Mouse (Mus musculus) liver, embryonic 14.5 days (tissue): ENCODE results near the gene Srl. TPM values are rescaled to one million over a fixed set of nuclear protein-coding genes. Genes with fewer than 3 reads are reported as not detected.

Source experiments
- ATAC-seq: fragments of 200-750 bp; cut with Nextera tagmentation; 2 replicates; pipeline ENCODE4 v1.8.0; 2017; ENCODE audit warnings: moderate number of reproducible peaks, mild to moderate bottlenecking, moderate library complexity; ENCODE audit not compliant: insufficient read depth
- DNase-seq, 3 experiments: peaks; one replicate each; pipeline ENCODE4 v3.0.0-alpha.2; 2012 to 2013; ENCODE audit warnings: low read depth in 3 of 3, low spot score in 3 of 3
- H3K27ac ChIP-seq: fragments of 300-500 bp; sonication (generic); 2 replicates; pipeline ENCODE4 v1.5.1; 2014; ENCODE audit warnings: moderate library complexity, mild to moderate bottlenecking, control low read depth, inconsistent platforms
- H3K27me3 ChIP-seq: fragments of 300-500 bp; sonication (generic); 2 replicates; pipeline ENCODE4 v1.6.1; 2014; ENCODE audit warnings: mild to moderate bottlenecking, low read length, moderate library complexity; ENCODE audit not compliant: control insufficient read depth, insufficient read depth
- H3K36me3 ChIP-seq: fragments of 300-500 bp; sonication (generic); replicated peaks from 2 replicates; pipeline ENCODE4 v1.6.1; 2014; ENCODE audit warnings: low read depth; ENCODE audit not compliant: control insufficient read depth, insufficient read depth
- H3K4me1 ChIP-seq, 2 experiments: fragments of 200-500 bp in 1 of 2; fragments of 300-500 bp in 1 of 2; sonication (generic) in 1 of 2; replicated peaks; 2 replicates each; pipeline ENCODE4 v1.6.1; 2012 to 2014; ENCODE audit warnings: antibody characterized with exemption in 1 of 2, inconsistent platforms in 1 of 2, low read length in 1 of 2; ENCODE audit not compliant: control insufficient read depth in 2 of 2, insufficient read depth in 2 of 2
- H3K4me2 ChIP-seq: fragments of 300-500 bp; sonication (generic); 2 replicates; pipeline ENCODE4 v1.6.1; 2014; ENCODE audit warnings: low read depth, mild to moderate bottlenecking, control low read depth, moderate library complexity
- H3K4me3 ChIP-seq, 2 experiments: fragments of 200-500 bp in 1 of 2; fragments of 300-500 bp in 1 of 2; sonication (generic) in 1 of 2; 2 replicates each; pipeline ENCODE4 v1.5.1; 2012 to 2014; ENCODE audit warnings: low read depth in 2 of 2, low read length in 2 of 2, mild to moderate bottlenecking in 2 of 2, control low read depth in 1 of 2, inconsistent platforms in 1 of 2, moderate library complexity in 1 of 2; ENCODE audit not compliant: insufficient read depth in 1 of 2
- H3K9ac ChIP-seq: fragments of 300-500 bp; sonication (generic); replicated peaks from 2 replicates; pipeline ENCODE4 v1.6.1; 2014; ENCODE audit warnings: mild to moderate bottlenecking, control low read depth, moderate library complexity
- H3K9me3 ChIP-seq: fragments of 300-500 bp; sonication (generic); 2 replicates; pipeline ENCODE4 v1.6.1; 2016; ENCODE audit warnings: low read length, mixed read lengths; ENCODE audit not compliant: control insufficient read depth
- CTCF ChIP-seq: IDR thresholded peaks from 2 replicates; pipeline ENCODE4 v1.5.1; 2016; ENCODE audit warnings: antibody characterized with exemption, low read depth, control low read depth
- EP300 ChIP-seq: IDR thresholded peaks from 2 replicates; pipeline ENCODE4 v1.6.1; 2016; ENCODE audit warnings: antibody characterized with exemption, low read depth
- WGBS: fragments of 180-500 bp; shearing (Covaris S2); extraction: QIAGEN DNeasy Blood & Tissue Kit; methylation state at CpG from one replicate; pipeline ENCODE4 v1.1.7; 2014; ENCODE audit not compliant: insufficient replicate concordance; 5-methylcytosine and 5-hydroxymethylcytosine counted together
- polyA plus RNA-seq, 2 experiments: library from polyadenylated mRNA; depleted of rRNA in 1 of 2; stranded (reverse) in 1 of 2; unstranded in 1 of 2; fragments of >200 nt; fragmentation: Nextera tagmentation in 1 of 2; extraction: Ambion mirVana in 1 of 2; gene quantifications; 2 replicates each; pipeline versions ENCODE4 v1.2.1 to v1.2.3; 2012 to 2014

Gene Srl
- polyA plus RNA-seq, 2 experiments = 1.2 to 1.5 TPM

GRCm38 (mm10) chr16:4559715-4560144, 18.1 kb upstream of the Srl start, which contains the start of gene Tfap4:
TSS of gene Tfap4 (minus strand) at chr16:4559854.
- WGBS = 0% methylated on average over 17 of the region's 17 CpGs
- Histone ChIP-seq H3K36me3 (no peaks in the 10 kb centered on the region), H3K27me3 (no peaks in the 10 kb centered on the region), H3K27ac (peak within 1 kb of the TSS; percentile 85), H3K4me1 (peaks cover 22 to 28% of the 10 kb centered on the region in 2 experiments), H3K4me3 (peak within 1 kb of the TSS; percentile 72 to 87), H3K9me3 (no peaks in the 10 kb centered on the region), H3K9ac (peak within 1 kb of the TSS; percentile 79), H3K4me2 (peak within 1 kb of the TSS; percentile 89)
- peak; percentile 76 to 77 (median 76) for DNase-seq
- TF ChIP-seq CTCF (peak; percentile 64), EP300 (no peak)
- peak; percentile 32 for ATAC-seq

DNA sequence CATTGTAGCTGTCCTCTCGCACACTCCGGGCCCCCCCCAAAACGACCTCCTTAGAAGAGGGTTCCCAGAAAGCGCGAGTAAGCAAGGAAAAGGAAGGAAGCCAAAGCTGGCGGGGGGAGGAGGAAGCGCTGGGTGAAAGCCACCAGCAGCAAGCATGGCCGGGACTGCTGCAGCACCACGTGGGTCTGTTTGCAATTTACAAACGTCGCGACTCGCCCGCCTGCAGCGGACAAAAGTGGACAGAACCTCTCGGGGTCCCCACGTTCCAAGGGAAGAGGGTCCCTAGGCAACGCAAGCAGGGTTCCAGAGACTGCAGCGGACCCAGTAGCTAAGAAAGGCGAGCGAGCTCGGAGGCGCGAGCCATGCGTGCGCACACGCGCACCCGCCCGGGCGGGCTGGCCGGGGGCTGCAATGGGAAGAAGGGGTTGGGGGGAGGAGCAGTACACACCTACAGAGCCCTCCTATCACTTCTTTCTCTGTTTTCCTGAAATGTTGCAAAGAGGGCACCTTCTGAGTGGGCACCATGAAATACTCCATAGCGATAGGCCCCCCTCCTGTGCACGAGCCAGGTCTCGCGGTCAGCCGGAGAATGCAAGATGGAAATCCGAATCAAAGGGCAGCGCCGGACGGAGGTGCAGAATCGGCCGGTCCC, 17.5 kb upstream of the Srl start:
- H3K9ac ChIP-seq = peak overlapping the region; percentile 79
- ATAC-seq (peak; percentile 27), DNase-seq (peak in 1 of 3 experiments; percentile 41)
- peak overlapping the region; percentile 85 for H3K27ac ChIP-seq
- no peaks in the 10 kb centered on the region for H3K36me3 ChIP-seq
- H3K27me3 ChIP-seq = no peaks in the 10 kb centered on the region
- peaks cover 28 to 34% of the 10 kb centered on the region in 2 experiments for H3K4me1 ChIP-seq
- no peak for TF ChIP-seq CTCF
- no peak for TF ChIP-seq EP300
- peak overlapping the region; percentile 89 for H3K4me2 ChIP-seq
- under 1% methylated on average over 43 of the region's 43 CpGs for WGBS
- no peaks in the 10 kb centered on the region for H3K9me3 ChIP-seq
- H3K4me3 ChIP-seq = peak overlapping the region; percentile 72 to 87

DNA sequence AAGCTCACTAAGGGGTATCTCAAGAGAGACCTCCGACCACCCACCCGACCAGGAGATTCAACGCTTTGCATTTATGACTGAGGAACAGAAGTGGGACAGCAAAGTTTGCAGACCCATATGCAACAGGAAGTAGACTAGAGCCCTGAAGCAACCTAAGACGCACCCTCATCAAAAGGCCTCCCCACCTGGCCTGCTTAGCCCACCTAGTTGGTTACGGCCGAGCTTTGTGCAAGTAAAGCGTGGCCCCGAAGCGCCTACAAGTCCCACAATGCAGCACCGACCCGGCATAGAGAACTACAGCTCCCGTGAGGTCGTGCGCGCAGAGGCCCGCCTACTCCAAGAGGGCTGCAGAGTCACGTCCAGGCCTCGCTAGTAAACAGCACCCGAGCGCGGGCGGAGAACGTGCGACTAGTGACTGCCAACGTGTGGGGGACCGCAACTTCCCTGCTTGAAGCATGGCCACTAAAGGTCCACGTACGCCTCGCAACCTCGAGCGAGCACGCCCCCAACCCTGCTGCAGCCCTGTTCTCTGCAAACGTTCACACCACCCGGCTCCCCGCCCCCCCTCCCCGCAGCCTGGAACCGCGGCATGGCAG, 16.9 kb upstream of the Srl start:
- no peaks in the 10 kb centered on the region for H3K27me3 ChIP-seq
- no peak for TF ChIP-seq EP300
- no peak for TF ChIP-seq CTCF
- peak overlapping the region; percentile 72 to 87 for H3K4me3 ChIP-seq
- H3K4me2 ChIP-seq = peak overlapping the region; percentile 89
- ATAC-seq (peak; percentile 86), DNase-seq (peak; percentile 85 to 87 (median 86))
- H3K4me1 ChIP-seq = peaks cover 34 to 39% of the 10 kb centered on the region in 2 experiments
- H3K36me3 ChIP-seq = no peaks in the 10 kb centered on the region
- 0% methylated on average over 38 of the region's 38 CpGs for WGBS
- H3K9me3 ChIP-seq = no peaks in the 10 kb centered on the region
- peak overlapping the region; percentile 79 for H3K9ac ChIP-seq
- H3K27ac ChIP-seq = peak overlapping the region; percentile 85

GRCm38 (mm10) chr16:4557949-4558348, 16.3 kb upstream of the Srl start:
- TF ChIP-seq EP300 (no peak), CTCF (no peak)
- peak overlapping the region; percentile 89 for H3K4me2 ChIP-seq
- H3K27ac ChIP-seq = peak overlapping the region; percentile 71
- DNase-seq (peak; percentile 52 to 65 (median 53)), ATAC-seq (peak; percentile 62)
- no peaks in the 10 kb centered on the region for H3K9me3 ChIP-seq
- H3K27me3 ChIP-seq = no peaks in the 10 kb centered on the region
- H3K36me3 ChIP-seq = no peaks in the 10 kb centered on the region
- peak overlapping the region; percentile 79 for H3K9ac ChIP-seq
- WGBS = under 1% methylated on average over 19 of the region's 19 CpGs
- H3K4me1 ChIP-seq = peaks cover 39 to 45% of the 10 kb centered on the region in 2 experiments
- peak overlapping the region; percentile 72 to 77 for H3K4me3 ChIP-seq

DNA sequence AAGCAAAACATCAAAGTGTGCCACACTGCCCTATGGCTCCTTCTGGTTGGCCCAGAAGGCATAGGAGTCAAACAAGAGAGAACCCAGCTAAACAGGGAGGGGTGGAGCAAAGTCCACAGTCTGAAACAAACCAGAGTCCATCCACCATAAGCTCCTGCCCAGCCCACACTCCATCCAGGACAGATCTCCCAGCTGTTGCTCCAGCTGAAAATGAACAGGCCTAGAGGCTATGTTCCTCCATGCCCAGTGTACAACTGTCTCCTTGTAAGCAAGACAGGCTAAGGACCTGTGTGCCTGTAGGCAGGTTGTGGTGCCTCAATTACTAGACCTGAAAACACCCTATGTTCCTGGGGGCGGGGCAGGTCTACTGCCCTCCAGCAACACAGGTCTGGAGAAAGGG, 15.5 kb upstream of the Srl start:
- ATAC-seq = no peak
- H3K27ac ChIP-seq = peak overlapping the region; percentile 71
- H3K36me3 ChIP-seq = no peaks in the 10 kb centered on the region
- H3K4me2 ChIP-seq = peak overlapping the region; percentile 89
- no peaks in the 10 kb centered on the region for H3K27me3 ChIP-seq
- TF ChIP-seq CTCF (no peak), EP300 (no peak)
- no peak for DNase-seq
- H3K9me3 ChIP-seq = no peaks in the 10 kb centered on the region
- peaks cover 47 to 53% of the 10 kb centered on the region in 2 experiments for H3K4me1 ChIP-seq
- 39% methylated on average over 1 of the region's 1 CpGs for whole genome bisulfite sequencing
- peak overlapping the region; percentile 79 for H3K9ac ChIP-seq
- peak overlapping the region; percentile 37 to 72; a peak in 3 of 4 replicates for H3K4me3 ChIP-seq
